Mouse (Mus musculus) activated CD4-positive, CD25-positive, alpha-beta regulatory T cell (primary cell): Measurements from ENCODE around the gene Edem2. TPM values are rescaled to one million over a fixed set of nuclear protein-coding genes. Genes with fewer than 3 reads are reported as not detected.

Experiments
- polyA plus RNA-seq, 2 experiments: library from polyadenylated mRNA; unstranded; fragments of 100-300 nt; shearing (Covaris generic); gene quantifications; one replicate each; pipeline ENCODE4 v1.2.1; 2017

Edem2 gene
- polyA plus RNA-seq, result 10 to 100 TPM; 65.5 to 66.5 TPM

GRCm38 (mm10) chr2:155729158-155729645 lies at the start of gene Edem2:
Edem2 (minus strand) TSS chr2:155729475.

GRCm38 (mm10) chr2:155774927-155775684 lies 45.8 kb upstream of the Edem2 start, which contains the start of gene Mmp24:
Mmp24 (plus strand) TSS chr2:155775342.

GRCm38 (mm10) chr2:155751014-155751786 lies 21.9 kb upstream of the Edem2 start, which contains the start of gene Procr:
Procr (plus strand) TSS chr2:155751117.

GRCm38 (mm10) chr2:155735766-155736165 lies 6.5 kb upstream of the Edem2 start, which contains the start of gene Gm17581:
Gm17581 (minus strand) TSS chr2:155735866.

GRCm38 (mm10) chr2:155691723-155692493 lies 37.4 kb downstream of the Edem2 start, which contains the start of gene Trpc4ap:
Trpc4ap (minus strand) TSS chr2:155692384.

Other genes starting within 250 kb of the Edem2 start
- gene Acss2, start 211.5 kb downstream of the Edem2 start, polyA plus RNA-seq, result 10 to 100 TPM; 55.1 to 66.8 TPM
- 1 to 10 TPM; 6.2 to 8.3 TPM for gene Ggt7, start 211.2 kb downstream of the Edem2 start, polyA plus RNA-seq
- gene Gss, start 136.7 kb downstream of the Edem2 start, polyA plus RNA-seq, result 10 to 100 TPM; 15.6 to 15.7 TPM
- gene Myh7b, start 118.3 kb downstream of the Edem2 start, polyA plus RNA-seq, result under 1 TPM in 1 of 2 experiments, not detected in 1; 0.02 TPM
- 100 to 1,000 TPM; 208 to 271 TPM for gene Trpc4ap, start 37.1 kb downstream of the Edem2 start, polyA plus RNA-seq
- not detected for gene Gm17581, start 6.4 kb upstream of the Edem2 start, polyA plus RNA-seq
- gene Procr, start 21.6 kb upstream of the Edem2 start, polyA plus RNA-seq, result under 1 TPM; 0.36 to 0.87 TPM
- under 1 TPM in 1 of 2 experiments, not detected in 1; 0.06 TPM for gene Mmp24, start 45.9 kb upstream of the Edem2 start, polyA plus RNA-seq
- gene BC029722, start 90.0 kb upstream of the Edem2 start, polyA plus RNA-seq, result 10 to 100 TPM; 44.9 to 51.3 TPM
- gene Eif6, start 97.5 kb upstream of the Edem2 start, polyA plus RNA-seq, result 100 to 1,000 TPM; 204 to 246 TPM
- gene Fam83c, start 105.4 kb upstream of the Edem2 start, polyA plus RNA-seq, result not detected
- 10 to 100 TPM; 26.6 to 30.4 TPM for gene Uqcc1, start 200.8 kb upstream of the Edem2 start, polyA plus RNA-seq
- not detected for gene Gm15557, start 211.3 kb upstream of the Edem2 start, polyA plus RNA-seq
- gene Gdf5, start 215.9 kb upstream of the Edem2 start, polyA plus RNA-seq, result not detected
- 10 to 100 TPM; 23.8 to 46.7 TPM for gene Cep250, start 227.0 kb upstream of the Edem2 start, polyA plus RNA-seq